Mouse (Mus musculus) myocyte (in vitro differentiated cells): ENCODE results near the gene Pitx1.

Experiments
- E2F4 ChIP-seq: IDR thresholded peaks from one replicate; pipeline ENCODE4 v1.6.1; 2011; ENCODE audit warnings: mild to moderate bottlenecking, control low read depth, moderate library complexity; ENCODE audit not compliant: insufficient read depth
- MAX ChIP-seq: IDR thresholded peaks from one replicate; pipeline ENCODE4 v1.6.1; 2011; ENCODE audit warnings: low read depth, mild to moderate bottlenecking, control low read depth
- POLR2A ChIP-seq: IDR thresholded peaks from one replicate; pipeline ENCODE4 v1.6.1; 2011; ENCODE audit warnings: low read depth, mild to moderate bottlenecking, control low read depth, moderate library complexity; ENCODE audit not compliant: insufficient read length
- REST ChIP-seq: IDR thresholded peaks from one replicate; pipeline ENCODE4 v1.6.1; 2011; ENCODE audit warnings: mild to moderate bottlenecking, control low read depth, moderate library complexity; ENCODE audit not compliant: insufficient read depth, insufficient read length
- TCF3 ChIP-seq: IDR thresholded peaks from one replicate; pipeline ENCODE4 v1.6.1; 2011; ENCODE audit warnings: low read depth, control low read depth; ENCODE audit not compliant: insufficient read length
- USF1 ChIP-seq: IDR thresholded peaks from one replicate; pipeline ENCODE4 v1.6.1; 2011; ENCODE audit warnings: low read depth, mild to moderate bottlenecking, control low read depth, moderate library complexity

GRCm38 (mm10) chr13:55786120-55786519 lies 49.9 kb downstream of the Pitx1 start:
- TF ChIP-seq POLR2A (no peak), TCF3 (no peak), E2F4 (no peak), MAX (no peak), REST (no peak), USF1 (no peak)
